Mouse (Mus musculus) gastrocnemius, adult 18-20 months (tissue): Measurements from ENCODE around the gene Ncoa3. TPM values are rescaled to one million over a fixed set of nuclear protein-coding genes. Genes with fewer than 3 reads are reported as not detected.

Source experiments
- DNase-seq: peaks from one replicate; pipeline ENCODE4 v3.0.0; 2021; ENCODE audit warnings: low spot score
- total RNA-seq, 2 experiments: library from RNA; stranded (reverse); gene quantifications; 2 replicates each; pipeline ENCODE4 v1.2.3; 2021

Ncoa3 gene
- total RNA-seq, 2 experiments from 2014 or later: 14.6 to 20.4 TPM

GRCm38 (mm10) chr2:166100309-166101262, 108.2 kb downstream of the Ncoa3 start:
- DNase-seq: no peak

GRCm38 (mm10) chr2:166102893-166103292, 110.5 kb downstream of the Ncoa3 start:
- DNase-seq: peak; percentile 34

DNA sequence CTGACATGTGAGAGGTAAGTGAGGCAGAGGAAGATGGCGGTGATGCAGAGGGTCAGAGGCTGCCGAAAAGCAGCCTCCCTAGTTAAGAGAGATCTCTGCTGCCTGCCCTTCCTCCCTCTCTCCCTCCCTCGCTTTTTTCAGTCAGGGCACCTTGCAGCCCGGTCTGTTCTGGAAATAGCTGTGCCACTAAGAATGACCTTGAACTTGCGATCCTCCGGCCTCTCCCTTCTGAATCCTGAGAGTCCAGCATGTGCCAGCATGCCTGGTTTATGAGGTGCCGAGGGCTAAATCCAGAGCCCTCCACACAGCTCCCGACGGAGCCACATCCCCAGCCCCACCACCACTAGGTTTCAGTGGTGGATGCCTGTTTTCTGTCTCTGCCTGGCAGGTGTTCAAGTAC, 113.5 kb downstream of the Ncoa3 start:
- DNase-seq: no peak

GRCm38 (mm10) chr2:166106631-166107030, 114.2 kb downstream of the Ncoa3 start:
- no peak for DNase-seq

- DNase-seq: no peak
Measured at GRCm38 (mm10) chr2:166107911-166108310, 115.5 kb downstream of the Ncoa3 start.

- DNase-seq: peak; percentile 83
Measured at GRCm38 (mm10) chr2:166108326-166108725, 115.9 kb downstream of the Ncoa3 start.

GRCm38 (mm10) chr2:166110764-166111163, 118.3 kb downstream of the Ncoa3 start:
- DNase-seq: no peak

DNA sequence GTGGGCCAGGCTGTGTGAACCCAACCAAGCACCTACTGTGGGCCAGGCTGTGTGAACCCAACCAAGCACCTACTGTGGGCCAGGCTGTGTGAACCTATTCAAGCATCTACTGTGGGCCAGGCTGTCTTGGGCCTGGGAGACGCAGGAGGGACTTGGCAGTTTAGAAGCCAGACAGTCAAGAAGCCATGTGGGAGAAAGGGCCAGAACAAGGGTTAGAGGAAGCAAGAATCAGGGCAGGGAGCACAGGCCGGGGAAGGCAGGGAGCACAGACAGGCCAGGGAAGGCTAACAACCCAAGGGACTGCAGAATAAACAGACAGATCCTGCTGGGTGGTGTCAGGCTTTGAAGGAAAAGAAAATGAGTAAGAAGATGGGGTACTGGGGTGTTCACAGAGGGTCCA, 118.8 kb downstream of the Ncoa3 start:
- DNase-seq: no peak

GRCm38 (mm10) chr2:166111831-166112250, 119.4 kb downstream of the Ncoa3 start:
- DNase-seq: no peak

DNA sequence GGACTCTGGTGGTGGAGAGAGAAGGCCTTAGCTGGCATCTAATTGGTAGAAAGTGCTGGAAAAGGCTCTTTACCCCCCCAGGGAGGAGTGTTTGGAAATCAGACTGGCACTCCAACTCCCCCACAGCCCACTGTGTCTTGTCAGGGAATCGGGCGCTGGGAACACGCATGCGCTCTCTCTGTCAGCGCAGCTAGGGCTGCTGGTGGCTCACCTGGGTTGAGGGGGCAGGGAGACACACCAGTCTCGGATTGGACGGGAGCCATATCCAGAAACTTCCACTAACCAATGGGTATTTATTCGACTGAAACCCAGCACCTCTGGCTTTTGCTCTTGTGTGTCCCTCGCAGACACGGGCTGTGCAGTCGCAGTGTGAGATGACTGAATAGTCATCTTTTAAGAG, 120.5 kb downstream of the Ncoa3 start:
- DNase-seq: no peak

GRCm38 (mm10) chr2:166115571-166116277, 123.3 kb downstream of the Ncoa3 start:
- peak; percentile 85 for DNase-seq

DNA sequence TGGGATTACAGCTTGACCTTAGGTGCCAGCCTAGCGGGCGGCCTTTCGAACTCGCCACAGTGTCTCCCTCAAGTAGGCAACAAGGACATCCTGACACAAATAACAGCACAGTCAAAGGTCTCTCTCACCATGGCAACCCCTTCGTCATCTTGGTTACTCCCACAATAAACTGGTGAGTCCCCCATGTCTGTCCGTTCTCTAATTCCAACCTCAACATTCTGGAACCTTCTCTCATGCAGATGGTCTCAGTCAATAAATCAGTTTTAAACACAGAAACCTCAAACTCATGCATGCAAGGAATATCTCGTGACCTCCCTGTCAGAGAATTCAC, 123.8 kb downstream of the Ncoa3 start:
- DNase-seq: no peak

GRCm38 (mm10) chr2:166116704-166117103, 124.3 kb downstream of the Ncoa3 start:
- DNase-seq: no peak

DNA sequence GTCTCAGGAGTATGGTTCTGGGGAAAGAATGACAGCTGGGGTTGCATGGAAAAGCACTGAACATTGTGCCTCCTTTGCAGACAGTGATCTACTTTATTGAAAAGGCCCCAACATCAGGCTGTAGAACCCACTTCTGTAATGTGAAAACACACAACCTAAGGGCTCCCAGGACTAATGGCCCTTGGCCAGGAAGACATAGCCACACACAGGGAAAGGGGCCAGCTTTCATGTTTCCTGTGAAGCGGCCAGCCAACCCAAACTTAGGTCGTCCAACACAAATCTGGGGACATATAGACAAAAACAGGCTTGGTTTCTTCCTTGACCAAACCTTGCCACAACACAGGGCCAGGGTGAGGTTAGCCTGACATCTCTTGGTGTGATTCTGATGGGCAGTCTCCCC, 127.6 kb downstream of the Ncoa3 start:
- no peak for DNase-seq

DNA sequence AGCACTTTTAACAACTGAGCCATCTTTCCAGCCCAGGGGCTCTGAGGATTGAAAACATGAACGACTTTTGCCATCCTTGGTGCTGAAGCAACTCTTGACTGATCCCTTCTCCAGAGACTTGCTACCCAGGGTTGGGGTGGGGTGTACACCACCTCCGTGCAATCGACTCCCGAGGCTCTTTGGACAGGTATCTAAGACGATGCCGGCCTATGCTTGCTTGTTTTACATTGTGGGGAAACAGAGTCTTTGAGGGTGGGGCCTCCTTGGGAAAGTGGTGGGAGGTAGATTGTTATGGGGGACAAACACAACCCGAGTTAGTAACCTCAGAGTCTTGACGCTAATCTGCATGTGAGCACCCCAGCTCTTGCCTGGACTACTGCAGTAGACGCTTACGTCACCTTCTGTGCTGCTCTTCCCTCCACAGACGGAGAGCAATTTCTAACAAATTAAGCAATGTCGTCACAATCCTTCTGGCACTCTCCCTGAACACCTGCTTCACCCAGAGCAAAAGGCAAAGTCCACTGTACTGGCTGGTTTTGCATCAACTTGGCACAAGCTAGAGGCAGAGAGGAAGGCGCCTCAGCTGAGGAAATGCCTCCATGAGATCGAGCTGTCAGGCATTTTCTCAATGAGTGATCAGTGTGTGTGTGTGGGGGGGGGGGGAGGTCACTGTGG, 129.4 kb downstream of the Ncoa3 start:
- DNase-seq: no peak

DNA sequence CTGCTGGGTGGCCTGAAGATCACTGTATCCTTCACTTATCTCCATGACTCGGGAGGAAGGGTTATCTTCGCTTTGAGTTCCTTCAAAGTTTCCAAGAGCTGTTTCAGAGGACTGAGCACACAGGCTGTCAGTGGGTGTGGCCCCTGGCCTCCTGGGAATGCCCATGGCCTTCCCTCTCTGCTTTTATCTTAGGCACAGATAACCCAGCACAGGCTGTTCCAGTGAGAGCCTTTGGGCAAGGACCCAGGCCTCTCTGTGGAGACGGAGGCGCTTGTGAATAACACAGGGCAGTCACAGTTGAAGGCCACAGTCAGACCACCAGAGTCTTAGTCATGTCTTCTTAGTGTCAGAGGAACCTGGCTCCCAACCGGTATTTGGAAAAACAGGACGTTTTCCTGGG, 130.3 kb downstream of the Ncoa3 start:
- DNase-seq: peak; percentile 49

Other genes starting within 250 kb of the Ncoa3 start
- gene Zmynd8, start 93.6 kb upstream of the Ncoa3 start, total RNA-seq: 10 to 100 TPM; 16.4 to 17.2 TPM
- 10 to 100 TPM in 1 of 2 experiments, 1 to 10 TPM in 1; 8.7 to 12.3 TPM for gene Sulf2, start 163.0 kb downstream of the Ncoa3 start, total RNA-seq